Mouse (Mus musculus) forebrain, embryonic 11.5 days (tissue): Measurements from ENCODE around the gene Olfr1381. TPM values are rescaled to one million over a fixed set of nuclear protein-coding genes. Genes with fewer than 3 reads are reported as not detected.
"Not testable (repeated sequence)": the region's sequence is repeated elsewhere in the genome, so short reads cannot be mapped to it uniquely, and the experiment has no call there.

Experiments used
- ATAC-seq: fragments of 200-750 bp; cut with Nextera tagmentation; replicated peaks from 2 replicates; pipeline ENCODE4 v1.8.0; 2017; ENCODE audit warnings: moderate TSS enrichment; ENCODE audit not compliant: low FRiP score
- DNase-seq: peaks from one replicate; pipeline ENCODE4 v3.0.0-alpha.2; 2017; ENCODE audit warnings: low spot score
- H3K27ac ChIP-seq: fragments of 300-500 bp; sonication (generic); 2 replicates; pipeline ENCODE4 v1.5.1; 2014; ENCODE audit warnings: low read depth, low read length
- H3K27me3 ChIP-seq: fragments of 300-500 bp; sonication (generic); 2 replicates; pipeline ENCODE4 v1.6.1; 2014; ENCODE audit warnings: mild to moderate bottlenecking, low read length, mixed read lengths; ENCODE audit not compliant: control insufficient read depth, insufficient read depth
- H3K36me3 ChIP-seq: fragments of 300-500 bp; sonication (generic); 2 replicates; pipeline ENCODE4 v1.6.1; 2014; ENCODE audit warnings: mild to moderate bottlenecking, low read length, moderate library complexity, mixed read lengths; ENCODE audit not compliant: control insufficient read depth, insufficient read depth
- H3K4me1 ChIP-seq: fragments of 300-500 bp; sonication (generic); replicated peaks from 2 replicates; pipeline ENCODE4 v1.6.1; 2014; ENCODE audit warnings: low read length, mixed read lengths; ENCODE audit not compliant: control insufficient read depth, insufficient read depth
- H3K4me2 ChIP-seq: fragments of 300-500 bp; sonication (generic); 2 replicates; pipeline ENCODE4 v1.6.1; 2014; ENCODE audit warnings: low read depth, mild to moderate bottlenecking, low read length, moderate library complexity, mixed read lengths; ENCODE audit not compliant: severe bottlenecking
- H3K4me3 ChIP-seq: fragments of 300-500 bp; sonication (generic); 2 replicates; pipeline ENCODE4 v1.5.1; 2014; ENCODE audit warnings: low read depth, low read length
- H3K9ac ChIP-seq: fragments of 300-500 bp; sonication (generic); 2 replicates; pipeline ENCODE4 v1.6.1; 2014; ENCODE audit warnings: low read length
- H3K9me3 ChIP-seq: fragments of 300-500 bp; sonication (generic); 2 replicates; pipeline ENCODE4 v1.6.1; 2016; ENCODE audit warnings: low read length, mixed read lengths; ENCODE audit not compliant: control insufficient read depth
- WGBS: fragments of 180-500 bp; shearing (Covaris S2); extraction: QIAGEN DNeasy Blood & Tissue Kit; methylation state at CpG from one replicate; pipeline ENCODE4 v1.1.7; 2014; 5-methylcytosine and 5-hydroxymethylcytosine counted together
- polyA plus RNA-seq: library from polyadenylated mRNA; unstranded; fragments of >200 nt; fragmentation: Nextera tagmentation; extraction: Ambion mirVana; gene quantifications from 2 replicates; pipeline ENCODE4 v1.2.1, GENCODE M21; 2014

Olfr1381 gene
- polyA plus RNA-seq, 1 experiment from 2014 or later: not detected

GRCm38 (mm10) chr11:49580452-49580851 is 37.2 kb downstream of the Olfr1381 start:
- not testable (repeated sequence) for ATAC-seq, H3K9me3 ChIP-seq, H3K4me2 ChIP-seq, H3K4me1 ChIP-seq, H3K27ac ChIP-seq, H3K27me3 ChIP-seq, DNase-seq, H3K9ac ChIP-seq, H3K4me3 ChIP-seq, H3K36me3 ChIP-seq
- 89% methylated on average over 8 of the region's 8 CpGs for WGBS

GRCm38 (mm10) chr11:49590213-49590612 is 47.0 kb downstream of the Olfr1381 start:
- Histone ChIP-seq H3K4me1 (no peaks in the 10 kb centered on the region), H3K9me3 (no peaks in the 10 kb centered on the region), H3K4me2 (no peak overlapping the region), H3K27me3 (no peaks in the 10 kb centered on the region), H3K27ac (no peak overlapping the region), H3K36me3 (no peaks in the 10 kb centered on the region), H3K4me3 (no peak overlapping the region), H3K9ac (no peak overlapping the region)
- ATAC-seq (no peak), DNase-seq (no peak)
- 91% methylated on average over 19 of the region's 19 CpGs for WGBS

GRCm38 (mm10) chr11:49597149-49597548 is 53.9 kb downstream of the Olfr1381 start:
- ATAC-seq, H3K36me3 ChIP-seq, H3K4me3 ChIP-seq, DNase-seq, H3K4me1 ChIP-seq, H3K27me3 ChIP-seq, H3K9ac ChIP-seq, H3K4me2 ChIP-seq, H3K9me3 ChIP-seq, H3K27ac ChIP-seq: not testable (repeated sequence)
- WGBS: 53% methylated on average over 2 of the region's 2 CpGs

Other genes starting within 250 kb of the Olfr1381 start
- not detected in 2 replicates for gene Olfr10, start 238.7 kb upstream of the Olfr1381 start, polyA plus RNA-seq
- gene Olfr1391, start 220.7 kb upstream of the Olfr1381 start, polyA plus RNA-seq: not detected in 2 replicates
- gene Olfr1390, start 208.3 kb upstream of the Olfr1381 start, polyA plus RNA-seq: not detected in 2 replicates
- not detected in 2 replicates for gene Olfr1389, start 120.4 kb upstream of the Olfr1381 start, polyA plus RNA-seq
- gene Olfr1388, start 106.8 kb upstream of the Olfr1381 start, polyA plus RNA-seq: 0.17 and 0.20 TPM in 2 replicates
- gene Olfr1387, start 88.1 kb upstream of the Olfr1381 start, polyA plus RNA-seq: not detected in 2 replicates
- gene Olfr1386, start 78.4 kb upstream of the Olfr1381 start, polyA plus RNA-seq: not detected in 2 replicates
- not detected in 2 replicates for gene Olfr1385, start 54.4 kb upstream of the Olfr1381 start, polyA plus RNA-seq
- not detected in 2 replicates for gene Olfr1384, start 36.7 kb upstream of the Olfr1381 start, polyA plus RNA-seq
- not detected in 2 replicates for gene Olfr1383, start 23.8 kb upstream of the Olfr1381 start, polyA plus RNA-seq
- not detected in 2 replicates for gene Olfr1382, start 15.2 kb upstream of the Olfr1381 start, polyA plus RNA-seq
- not detected in 2 replicates for gene Olfr1380, start 13.4 kb downstream of the Olfr1381 start, polyA plus RNA-seq
- 4.1 and 4.2 TPM in 2 replicates for gene Flt4, start 65.8 kb downstream of the Olfr1381 start, polyA plus RNA-seq
- not detected in 2 replicates for gene Scgb3a1, start 120.2 kb downstream of the Olfr1381 start, polyA plus RNA-seq
- gene Cnot6, start 169.3 kb downstream of the Olfr1381 start, polyA plus RNA-seq: 55.3 and 60.2 TPM in 2 replicates